Mouse (Mus musculus): Measurements from ENCODE around the gene Hlcs. TPM values are rescaled to one million over a fixed set of nuclear protein-coding genes. Genes with fewer than 3 reads are reported as not detected.

The Hlcs gene
- polyA plus RNA-seq, 1 experiment: 12.6 TPM

DNA sequence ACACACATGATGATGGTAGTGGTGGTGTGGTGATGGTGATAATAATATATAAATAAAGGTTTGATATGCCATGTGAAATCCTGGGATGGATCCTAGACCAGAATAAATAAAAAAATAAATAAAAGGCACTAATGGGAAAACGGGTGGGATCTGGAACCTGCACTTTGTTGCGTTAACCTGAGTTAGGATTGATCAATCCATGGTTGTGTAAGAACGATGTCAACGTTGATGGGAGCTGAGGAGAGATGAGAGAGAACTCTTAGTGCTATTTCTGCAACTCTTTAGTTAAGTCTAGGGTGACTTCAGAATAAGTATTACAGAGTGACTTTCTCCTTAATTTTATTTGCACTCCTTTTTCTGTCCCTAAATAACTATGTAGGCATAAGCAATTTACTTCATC, 12.2 kb downstream of the Hlcs start:
- TF ChIP-seq CTCF (IDR thresholded peaks at IDR 0.05; ENCODE audit: low read depth, low read length) (no peak), POLR2A (IDR thresholded peaks at IDR 0.05; ENCODE audit: insufficient read depth, low read length) (no peak), EP300 (IDR thresholded peaks at IDR 0.05; ENCODE audit: insufficient read depth, low read depth, low read length) (no peak)
- Histone ChIP-seq H3K9me3 (replicated peaks; ENCODE audit: control insufficient read depth, insufficient read depth, low read length, poor library complexity, severe bottlenecking) (no peaks in the 10 kb centered on the region), H3K4me1 (ENCODE audit: control insufficient read depth, insufficient read depth, low read length) (no peaks in the 10 kb centered on the region), H3K27ac (ENCODE audit: insufficient read depth, low read length) (no peak overlapping the region), H3K9ac (ENCODE audit: low read depth, poor library complexity, severe bottlenecking) (no peak overlapping the region), H3K27me3 (ENCODE audit: control insufficient read depth, insufficient read depth, low read length, poor library complexity, severe bottlenecking) (no peaks in the 10 kb centered on the region; the same call in 1 of the 2 replicates), H3K4me3 (ENCODE audit: low read depth, low read length) (no peak overlapping the region), H3K36me3 (ENCODE audit: control insufficient read depth, insufficient read depth, low read length, poor library complexity, severe bottlenecking) (no peaks in the 10 kb centered on the region)

DNA sequence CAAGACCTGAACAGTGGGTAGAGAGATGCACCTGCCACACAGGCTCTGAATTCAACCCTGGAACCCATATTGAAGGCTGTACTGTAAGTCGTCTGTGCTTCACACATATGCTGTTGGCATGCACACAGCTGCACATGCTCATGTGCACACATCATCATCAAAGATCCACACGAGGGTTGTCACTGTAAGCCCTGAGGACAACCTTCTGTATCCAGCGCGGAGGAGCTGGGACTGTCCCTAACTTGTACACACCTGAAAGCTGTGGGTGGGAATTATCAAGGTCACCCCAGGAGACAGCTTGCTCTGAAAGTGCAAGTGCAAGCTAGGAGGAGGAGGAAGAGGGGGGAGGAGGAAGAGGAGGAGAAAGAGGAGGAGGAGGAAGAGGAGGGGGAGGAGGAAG, 14.2 kb downstream of the Hlcs start:
- H3K9ac ChIP-seq (ENCODE audit: low read depth, poor library complexity, severe bottlenecking): no peak overlapping the region
- no peaks in the 10 kb centered on the region for H3K9me3 ChIP-seq (replicated peaks; ENCODE audit: control insufficient read depth, insufficient read depth, low read length, poor library complexity, severe bottlenecking)
- H3K4me3 ChIP-seq (ENCODE audit: low read depth, low read length): no peak overlapping the region
- H3K4me1 ChIP-seq (ENCODE audit: control insufficient read depth, insufficient read depth, low read length): no peaks in the 10 kb centered on the region
- no peaks in the 10 kb centered on the region for H3K27me3 ChIP-seq (ENCODE audit: control insufficient read depth, insufficient read depth, low read length, poor library complexity, severe bottlenecking)
- no peak overlapping the region for H3K27ac ChIP-seq (ENCODE audit: insufficient read depth, low read length)
- no peak for TF ChIP-seq CTCF (IDR thresholded peaks at IDR 0.05; ENCODE audit: low read depth, low read length)
- TF ChIP-seq EP300 (IDR thresholded peaks at IDR 0.05; ENCODE audit: insufficient read depth, low read depth, low read length): no peak
- TF ChIP-seq POLR2A (IDR thresholded peaks at IDR 0.05; ENCODE audit: insufficient read depth, low read length): no peak
- H3K36me3 ChIP-seq (ENCODE audit: control insufficient read depth, insufficient read depth, low read length, poor library complexity, severe bottlenecking): no peaks in the 10 kb centered on the region

DNA sequence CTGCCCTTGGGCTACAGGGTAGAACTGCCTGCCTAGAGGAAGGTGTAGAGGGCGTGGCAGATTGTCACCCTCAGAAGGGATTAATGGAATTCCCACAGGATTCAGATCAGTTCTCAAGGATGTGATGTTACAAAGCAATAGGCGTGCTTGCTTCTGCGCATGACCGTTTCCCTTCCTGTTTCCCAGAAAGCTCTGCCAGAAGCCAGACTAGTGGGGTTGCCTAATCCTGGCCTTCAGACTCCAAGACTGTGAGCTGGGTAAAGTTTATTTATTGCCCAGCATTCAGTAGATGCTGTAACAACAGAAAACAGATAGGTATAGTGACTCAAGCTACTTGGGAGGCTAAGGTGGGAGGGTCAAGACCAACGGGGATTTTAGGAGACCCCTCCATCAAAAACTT, 15.3 kb downstream of the Hlcs start:
- H3K4me1 ChIP-seq (ENCODE audit: control insufficient read depth, insufficient read depth, low read length): no peaks in the 10 kb centered on the region
- no peak for TF ChIP-seq POLR2A (IDR thresholded peaks at IDR 0.05; ENCODE audit: insufficient read depth, low read length)
- no peak for TF ChIP-seq CTCF (IDR thresholded peaks at IDR 0.05; ENCODE audit: low read depth, low read length)
- no peak for TF ChIP-seq EP300 (IDR thresholded peaks at IDR 0.05; ENCODE audit: insufficient read depth, low read depth, low read length)
- H3K9ac ChIP-seq (ENCODE audit: low read depth, poor library complexity, severe bottlenecking): no peak overlapping the region
- H3K9me3 ChIP-seq (replicated peaks; ENCODE audit: control insufficient read depth, insufficient read depth, low read length, poor library complexity, severe bottlenecking): no peaks in the 10 kb centered on the region
- H3K4me3 ChIP-seq (ENCODE audit: low read depth, low read length): no peak overlapping the region
- H3K27me3 ChIP-seq (ENCODE audit: control insufficient read depth, insufficient read depth, low read length, poor library complexity, severe bottlenecking): no peaks in the 10 kb centered on the region
- no peak overlapping the region for H3K27ac ChIP-seq (ENCODE audit: insufficient read depth, low read length)
- H3K36me3 ChIP-seq (ENCODE audit: control insufficient read depth, insufficient read depth, low read length, poor library complexity, severe bottlenecking): no peaks in the 10 kb centered on the region

DNA sequence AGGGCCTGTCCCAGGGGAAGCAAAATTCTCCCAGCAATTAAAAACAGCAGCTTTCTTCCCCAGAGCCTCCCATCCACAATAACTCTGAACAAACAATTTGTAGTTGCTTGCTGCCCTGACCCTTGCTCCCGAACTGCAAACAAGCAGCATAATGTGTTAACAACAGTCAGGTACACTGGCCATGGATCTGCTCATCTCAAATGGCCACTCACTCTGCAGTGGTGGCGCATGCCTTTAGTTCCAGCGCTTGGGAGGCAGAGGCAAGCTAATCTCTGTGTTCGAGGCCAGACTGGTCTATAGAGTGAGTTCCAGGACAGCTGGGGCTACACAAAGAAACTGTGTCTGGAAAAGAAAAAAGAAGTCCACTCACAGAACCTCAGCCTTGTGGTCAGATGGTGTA, 22.2 kb downstream of the Hlcs start:
- Histone ChIP-seq H3K4me3 (ENCODE audit: low read depth, low read length) (no peak overlapping the region), H3K27ac (ENCODE audit: insufficient read depth, low read length) (no peak overlapping the region), H3K9me3 (replicated peaks; ENCODE audit: control insufficient read depth, insufficient read depth, low read length, poor library complexity, severe bottlenecking) (no peaks in the 10 kb centered on the region), H3K9ac (ENCODE audit: low read depth, poor library complexity, severe bottlenecking) (no peak overlapping the region), H3K36me3 (ENCODE audit: control insufficient read depth, insufficient read depth, low read length, poor library complexity, severe bottlenecking) (no peaks in the 10 kb centered on the region), H3K4me1 (ENCODE audit: control insufficient read depth, insufficient read depth, low read length) (peaks cover 1% of the 10 kb centered on the region), H3K27me3 (ENCODE audit: control insufficient read depth, insufficient read depth, low read length, poor library complexity, severe bottlenecking) (no peaks in the 10 kb centered on the region)
- TF ChIP-seq EP300 (IDR thresholded peaks at IDR 0.05; ENCODE audit: insufficient read depth, low read depth, low read length): no peak
- TF ChIP-seq CTCF (IDR thresholded peaks at IDR 0.05; ENCODE audit: low read depth, low read length): no peak
- no peak for TF ChIP-seq POLR2A (IDR thresholded peaks at IDR 0.05; ENCODE audit: insufficient read depth, low read length)

DNA sequence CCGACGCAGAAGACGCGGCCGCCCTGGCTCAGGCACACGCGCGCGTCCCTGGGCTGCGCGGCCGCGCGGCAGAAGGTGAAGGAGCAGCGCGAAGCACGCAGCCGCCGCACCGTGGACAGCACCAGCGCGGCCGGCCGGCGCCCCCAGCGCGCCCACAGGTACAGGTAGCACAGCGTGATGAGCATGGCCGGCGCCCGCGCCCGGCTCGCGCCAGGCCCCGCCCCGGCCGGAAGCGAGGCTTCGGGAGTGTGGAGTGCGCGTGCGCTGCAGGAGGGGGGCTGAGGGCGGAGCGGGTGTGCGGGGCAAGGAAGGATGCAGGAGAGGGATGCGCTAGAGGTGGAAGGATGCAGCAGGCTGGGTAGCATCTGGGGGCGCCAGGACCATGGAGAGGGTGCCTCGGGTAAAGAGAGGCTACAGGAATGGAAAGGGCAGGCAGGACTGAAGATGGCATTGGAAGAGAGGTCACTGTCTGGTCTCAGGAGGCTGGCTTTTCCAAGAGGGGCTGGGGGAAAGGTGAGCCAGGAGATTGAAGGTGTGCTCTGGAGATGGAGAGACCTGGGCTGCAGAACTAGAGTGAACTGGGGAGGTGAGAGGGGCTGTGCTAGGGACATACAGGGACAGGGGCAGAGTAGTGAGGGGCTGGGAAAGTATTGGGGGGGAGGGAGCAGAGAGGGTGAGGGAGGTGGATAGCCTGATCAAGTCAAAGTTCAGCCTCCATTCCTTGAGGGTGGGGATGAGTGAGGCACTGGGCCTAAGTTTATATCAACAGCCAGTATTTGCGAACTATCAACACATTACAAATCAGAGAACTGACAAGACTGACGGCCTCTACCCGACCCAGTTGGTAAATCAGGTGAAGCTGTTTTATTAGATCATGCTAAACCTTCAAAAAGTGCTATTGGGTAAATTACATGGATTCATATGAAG, 23.0 kb downstream of the Hlcs start:
- TF ChIP-seq POLR2A (IDR thresholded peaks at IDR 0.05; ENCODE audit: insufficient read depth, low read length): peak; percentile 69
- no peak for TF ChIP-seq CTCF (IDR thresholded peaks at IDR 0.05; ENCODE audit: low read depth, low read length)
- TF ChIP-seq EP300 (IDR thresholded peaks at IDR 0.05; ENCODE audit: insufficient read depth, low read depth, low read length): 0 out of 2 replicates have a peak, but pooled peaks have one; percentile 38
- no peak overlapping the region for H3K27ac ChIP-seq (ENCODE audit: insufficient read depth, low read length)
- peak overlapping the region; percentile 45 for H3K9ac ChIP-seq (ENCODE audit: low read depth, poor library complexity, severe bottlenecking)
- peaks cover 1% of the 10 kb centered on the region for H3K4me1 ChIP-seq (ENCODE audit: control insufficient read depth, insufficient read depth, low read length)
- no peaks in the 10 kb centered on the region for H3K9me3 ChIP-seq (replicated peaks; ENCODE audit: control insufficient read depth, insufficient read depth, low read length, poor library complexity, severe bottlenecking)
- H3K27me3 ChIP-seq (ENCODE audit: control insufficient read depth, insufficient read depth, low read length, poor library complexity, severe bottlenecking): no peaks in the 10 kb centered on the region
- peak overlapping the region; percentile 82 for H3K4me3 ChIP-seq (ENCODE audit: low read depth, low read length)
- no peaks in the 10 kb centered on the region for H3K36me3 ChIP-seq (ENCODE audit: control insufficient read depth, insufficient read depth, low read length, poor library complexity, severe bottlenecking)

Data from ES-Bruce4 (cell line).